Mouse (Mus musculus) midbrain, embryonic 11.5 days (tissue): ENCODE measurements at regions not wholly inside any gene's neighbourhood (a gene's known extent, or its start where the extent isn't known, plus 50 kb on each side); places are given as distances from the start of the nearest gene placed in this dataset.
"Not testable (repeated sequence)": the region's sequence is repeated elsewhere in the genome, so short reads cannot be mapped to it uniquely, and the experiment has no call there.

Experiments
- ATAC-seq: fragments of 200-750 bp; cut with Nextera tagmentation; 2 replicates; pipeline ENCODE4 v1.8.0; 2017; ENCODE audit warnings: moderate TSS enrichment, moderate library complexity; ENCODE audit not compliant: low FRiP score
- DNase-seq: peaks from one replicate; pipeline ENCODE4 v3.0.0; 2015; ENCODE audit warnings: low spot score; ENCODE audit errors: missing footprints
- H3K27ac ChIP-seq: fragments of 300-500 bp; sonication (generic); 2 replicates; pipeline ENCODE4 v1.5.1; 2014; ENCODE audit warnings: low read depth, low read length
- H3K27me3 ChIP-seq: fragments of 300-500 bp; sonication (generic); 2 replicates; pipeline ENCODE4 v1.6.1; 2014; ENCODE audit warnings: mild to moderate bottlenecking, low read length, moderate library complexity, mixed read lengths; ENCODE audit not compliant: control insufficient read depth, insufficient read depth
- H3K36me3 ChIP-seq: fragments of 300-500 bp; sonication (generic); 2 replicates; pipeline ENCODE4 v1.6.1; 2014; ENCODE audit warnings: mild to moderate bottlenecking, low read length, moderate library complexity, mixed read lengths; ENCODE audit not compliant: control insufficient read depth, insufficient read depth
- H3K4me1 ChIP-seq: fragments of 300-500 bp; sonication (generic); 2 replicates; pipeline ENCODE4 v1.6.1; 2014; ENCODE audit warnings: low read length; ENCODE audit not compliant: control insufficient read depth, insufficient read depth
- H3K4me2 ChIP-seq: fragments of 300-500 bp; sonication (generic); 2 replicates; pipeline ENCODE4 v1.6.1; 2014; ENCODE audit warnings: mild to moderate bottlenecking, moderate library complexity
- H3K4me3 ChIP-seq: fragments of 300-500 bp; sonication (generic); 2 replicates; pipeline ENCODE4 v1.5.1; 2014; ENCODE audit warnings: low read depth, low read length
- H3K9ac ChIP-seq: fragments of 300-500 bp; sonication (generic); 2 replicates; pipeline ENCODE4 v1.6.1; 2014; ENCODE audit warnings: low read length
- H3K9me3 ChIP-seq: fragments of 300-500 bp; sonication (generic); 2 replicates; pipeline ENCODE4 v1.6.1; 2016; ENCODE audit warnings: low read length; ENCODE audit not compliant: control insufficient read depth
- WGBS: fragments of 180-500 bp; shearing (Covaris S2); extraction: QIAGEN DNeasy Blood & Tissue Kit; methylation state at CpG from one replicate; pipeline ENCODE4 v1.1.7; 2014; 5-methylcytosine and 5-hydroxymethylcytosine counted together

DNA sequence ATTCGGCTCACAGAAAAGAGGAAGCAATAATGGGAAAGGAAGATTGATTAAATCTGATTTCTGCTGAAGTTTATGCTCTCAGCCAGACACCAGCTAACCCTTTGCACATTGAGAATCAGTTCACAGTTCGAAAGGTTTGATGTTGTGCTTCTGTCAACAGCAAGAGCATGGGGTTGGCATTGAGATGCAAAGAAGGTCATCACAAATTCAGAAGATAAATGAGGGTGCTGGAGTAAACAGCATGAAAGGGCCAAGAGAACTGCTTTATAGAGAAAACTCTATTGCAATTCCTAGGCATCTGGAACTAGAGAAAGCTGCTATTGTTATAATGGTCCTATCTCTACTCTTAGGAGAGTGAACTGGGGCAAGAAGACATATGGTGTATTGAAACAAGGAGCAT, 250.8 kb downstream of the Rab38 start:
- Histone ChIP-seq H3K9ac (no peak overlapping the region), H3K4me2 (no peak overlapping the region), H3K9me3 (no peaks in the 10 kb centered on the region), H3K27ac (no peak overlapping the region), H3K27me3 (no peaks in the 10 kb centered on the region), H3K4me1 (no peaks in the 10 kb centered on the region), H3K4me3 (no peak overlapping the region), H3K36me3 (no peaks in the 10 kb centered on the region)
- ATAC-seq: peak; percentile 62; the same call in 1 of the 2 replicates
- DNase-seq: peak; percentile 76
- 65% methylated on average over 2 of the region's 2 CpGs for WGBS

DNA sequence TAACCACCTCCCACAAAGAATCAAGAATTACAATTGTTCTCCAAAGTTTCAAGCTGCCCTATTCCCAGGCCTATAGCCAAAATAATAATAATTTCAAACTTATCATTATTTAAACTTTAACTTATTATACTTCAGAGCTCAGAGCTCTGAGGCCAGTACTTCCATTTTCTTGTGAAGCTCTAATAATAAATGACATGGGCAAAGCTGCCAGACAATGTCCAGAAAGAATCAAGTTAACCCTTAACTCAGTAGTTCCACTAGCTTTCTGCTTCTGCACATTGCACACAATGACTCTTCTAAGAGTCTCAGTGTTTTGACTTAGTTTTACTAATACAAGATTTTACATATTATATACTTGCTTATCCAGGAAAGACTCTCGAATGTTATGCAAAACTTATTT, 291.0 kb downstream of the Rab38 start:
- not testable (repeated sequence) for H3K9ac ChIP-seq, H3K4me1 ChIP-seq, H3K27me3 ChIP-seq, H3K9me3 ChIP-seq, H3K4me2 ChIP-seq, ATAC-seq, DNase-seq, H3K4me3 ChIP-seq, H3K36me3 ChIP-seq, H3K27ac ChIP-seq
- 84% methylated on average over 1 of the region's 1 CpGs for WGBS

DNA sequence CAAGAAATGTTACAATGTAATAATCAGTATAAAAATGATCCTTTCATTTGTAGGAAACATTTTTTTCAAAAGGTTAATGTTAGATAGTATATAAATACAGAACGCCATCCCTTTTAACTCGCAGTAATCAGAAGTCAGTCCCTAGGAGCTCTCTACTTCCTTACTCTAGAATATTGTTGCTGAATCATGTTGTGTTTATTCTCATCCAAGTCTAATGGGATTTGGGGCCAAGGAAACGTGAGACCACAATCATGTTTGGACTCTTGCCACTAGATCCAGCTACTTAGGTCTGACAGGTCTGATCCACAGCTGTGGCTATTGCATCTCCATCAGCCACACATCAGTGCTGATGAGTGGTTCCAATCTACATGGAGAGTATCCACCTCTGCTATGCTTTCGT, 304.4 kb downstream of the Rab38 start:
- Histone ChIP-seq H3K4me1 (no peaks in the 10 kb centered on the region), H3K27me3 (no peaks in the 10 kb centered on the region), H3K4me2 (no peak overlapping the region), H3K36me3 (no peaks in the 10 kb centered on the region), H3K9me3 (no peaks in the 10 kb centered on the region), H3K27ac (no peak overlapping the region), H3K4me3 (no peak overlapping the region), H3K9ac (no peak overlapping the region)
- WGBS: 91% methylated on average over 4 of the region's 4 CpGs
- no peak for ATAC-seq
- DNase-seq: no peak

DNA sequence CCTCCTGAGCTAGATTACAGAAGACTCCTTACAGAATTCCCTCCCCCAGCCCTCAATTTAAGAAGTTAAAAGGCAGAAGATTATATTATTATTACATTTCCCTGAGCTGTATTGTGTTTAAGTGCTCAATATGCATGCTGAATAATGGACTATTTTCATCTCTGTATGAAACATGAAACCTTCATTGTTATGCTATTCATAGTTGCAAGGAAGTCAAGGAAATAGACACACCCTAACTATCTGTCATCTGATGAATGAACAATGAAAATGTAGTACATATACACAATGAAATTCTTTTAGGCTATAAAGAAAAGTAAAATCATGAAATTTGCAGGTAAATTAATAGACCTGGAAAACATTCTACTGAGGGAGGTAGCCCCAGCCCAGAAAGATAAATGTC, 305.7 kb downstream of the Rab38 start:
- Histone ChIP-seq H3K4me3 (no peak overlapping the region), H3K27me3 (no peaks in the 10 kb centered on the region), H3K9me3 (no peaks in the 10 kb centered on the region), H3K4me2 (no peak overlapping the region), H3K9ac (no peak overlapping the region), H3K4me1 (no peaks in the 10 kb centered on the region), H3K36me3 (no peaks in the 10 kb centered on the region), H3K27ac (no peak overlapping the region)
- ATAC-seq: no peak
- no peak for DNase-seq

DNA sequence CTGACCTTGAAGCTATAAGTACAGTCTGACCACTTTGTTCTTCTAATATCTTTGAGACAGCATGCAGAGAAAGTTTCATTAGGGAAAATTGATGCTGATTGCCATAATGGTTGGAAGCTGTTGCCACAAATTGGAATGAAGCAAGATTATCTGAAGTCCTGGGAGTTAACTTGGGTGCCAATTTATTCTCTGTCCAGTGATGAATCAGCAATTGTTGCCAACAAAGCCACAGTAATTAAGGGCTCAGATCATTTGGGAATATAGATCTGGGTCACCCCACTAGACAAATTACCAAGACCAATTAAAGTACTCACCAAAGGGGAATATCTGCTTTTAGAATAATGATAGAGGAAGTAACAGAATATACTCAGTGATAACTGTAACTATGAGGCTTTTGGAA, 347.3 kb downstream of the Rab38 start:
- DNase-seq (no peak), ATAC-seq (no peak)

DNA sequence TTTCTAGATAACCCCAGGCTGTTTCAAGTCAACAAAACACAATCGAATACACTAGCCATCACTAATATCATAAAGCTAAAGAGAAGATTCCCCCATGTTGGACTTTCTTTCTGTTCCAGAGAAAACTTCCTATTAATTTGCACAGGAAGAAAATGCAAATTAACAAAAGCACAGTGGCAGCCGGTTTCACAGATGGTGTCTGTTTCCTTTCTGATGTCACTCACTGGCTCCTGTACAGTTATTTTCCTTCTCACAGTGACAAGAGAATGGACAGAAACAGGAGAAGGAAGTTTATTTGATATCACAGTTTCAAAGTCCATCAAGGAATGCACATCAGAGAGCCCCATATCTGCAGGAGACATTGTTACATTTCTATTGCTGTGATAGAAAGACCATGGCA, 352.8 kb downstream of the Rab38 start:
- ATAC-seq (no peak), DNase-seq (no peak)
- no peak overlapping the region for H3K27ac ChIP-seq
- WGBS: 92% methylated on average over 2 of the region's 2 CpGs
- H3K4me1 ChIP-seq: no peaks in the 10 kb centered on the region
- no peaks in the 10 kb centered on the region for H3K9me3 ChIP-seq
- no peak overlapping the region for H3K4me2 ChIP-seq
- no peak overlapping the region for H3K4me3 ChIP-seq
- no peaks in the 10 kb centered on the region for H3K36me3 ChIP-seq
- H3K27me3 ChIP-seq: no peaks in the 10 kb centered on the region
- H3K9ac ChIP-seq: no peak overlapping the region

More for the DNA sequence above, 347.3 kb downstream of the Rab38 start:
- Histone ChIP-seq H3K9ac (no peak overlapping the region), H3K4me1 (no peaks in the 10 kb centered on the region), H3K4me2 (no peak overlapping the region), H3K4me3 (no peak overlapping the region), H3K36me3 (no peaks in the 10 kb centered on the region), H3K27ac (no peak overlapping the region), H3K9me3 (no peaks in the 10 kb centered on the region), H3K27me3 (no peaks in the 10 kb centered on the region)

DNA sequence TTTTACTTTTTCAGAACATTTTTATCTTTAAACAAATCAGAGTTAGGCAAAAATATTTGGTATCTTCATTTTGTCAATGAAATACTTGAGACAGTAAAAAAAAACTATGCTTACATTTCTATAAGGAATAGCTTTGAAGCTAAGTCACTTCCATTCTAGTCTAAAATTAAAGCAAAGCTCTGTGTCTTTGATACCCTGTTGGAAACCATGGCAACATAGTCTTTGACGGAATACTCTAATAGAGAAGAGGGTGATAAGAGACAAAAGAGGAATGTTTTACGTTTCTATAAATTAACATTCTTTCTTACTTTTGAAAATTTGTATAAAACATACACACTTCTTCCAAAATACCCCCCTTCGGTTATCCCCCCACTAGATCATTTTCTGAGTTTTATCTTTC, 378.1 kb downstream of the Rab38 start:
- 59% methylated on average over 3 of the region's 3 CpGs for WGBS
- Histone ChIP-seq H3K27ac (no peak overlapping the region), H3K4me2 (no peak overlapping the region), H3K27me3 (no peaks in the 10 kb centered on the region), H3K4me1 (no peaks in the 10 kb centered on the region), H3K36me3 (no peaks in the 10 kb centered on the region), H3K4me3 (no peak overlapping the region), H3K9ac (no peak overlapping the region), H3K9me3 (no peaks in the 10 kb centered on the region)
- no peak for DNase-seq
- 0 out of 2 replicates have a peak, but pooled peaks have one; percentile 65 for ATAC-seq

DNA sequence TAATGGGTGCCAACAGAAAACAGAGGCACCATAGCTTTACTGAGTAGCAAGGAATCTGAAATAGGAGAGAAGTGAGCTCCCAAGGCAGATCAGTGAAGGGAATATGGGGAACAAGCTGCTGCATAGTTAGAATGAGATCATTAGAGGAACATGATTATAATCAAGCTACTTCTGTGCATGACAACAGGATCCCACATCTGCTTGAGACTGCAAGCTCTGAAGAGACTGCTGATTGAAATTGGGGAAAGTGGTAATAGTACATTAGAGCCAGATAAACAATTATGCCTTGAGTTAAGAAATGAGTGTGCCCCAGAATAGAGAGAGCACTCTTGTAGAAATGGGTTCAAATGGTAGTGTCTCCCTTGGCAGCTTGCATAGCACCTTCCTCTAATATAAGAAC, 380.1 kb downstream of the Rab38 start:
- H3K4me1 ChIP-seq: no peaks in the 10 kb centered on the region
- no peaks in the 10 kb centered on the region for H3K9me3 ChIP-seq
- no peak overlapping the region for H3K4me3 ChIP-seq
- H3K4me2 ChIP-seq: no peak overlapping the region
- H3K27ac ChIP-seq: no peak overlapping the region
- DNase-seq (no peak), ATAC-seq (no peak)
- H3K36me3 ChIP-seq: no peaks in the 10 kb centered on the region
- no peak overlapping the region for H3K9ac ChIP-seq
- no peaks in the 10 kb centered on the region for H3K27me3 ChIP-seq

DNA sequence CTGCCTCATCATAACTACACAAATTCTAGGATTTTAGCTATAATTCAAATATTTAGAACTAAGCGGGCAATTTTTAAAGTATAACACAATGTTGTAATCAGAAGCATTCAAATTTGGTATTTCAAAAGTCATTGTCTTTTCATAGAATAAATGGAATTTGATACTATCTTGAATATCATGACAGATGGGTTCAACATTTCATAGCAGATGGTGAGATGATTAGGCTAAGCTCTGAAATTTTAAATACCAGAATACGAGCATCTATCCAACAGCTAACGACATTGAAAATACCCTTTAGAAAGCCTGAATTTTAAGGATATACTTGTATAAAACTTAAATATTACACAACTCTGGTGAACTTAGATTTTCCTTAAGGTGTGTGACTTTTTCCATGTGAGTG, 390.1 kb downstream of the Rab38 start:
- Histone ChIP-seq H3K4me3 (no peak overlapping the region), H3K36me3 (no peaks in the 10 kb centered on the region), H3K4me1 (no peaks in the 10 kb centered on the region), H3K27me3 (no peaks in the 10 kb centered on the region), H3K27ac (no peak overlapping the region), H3K9me3 (no peaks in the 10 kb centered on the region), H3K9ac (no peak overlapping the region), H3K4me2 (no peak overlapping the region)
- no peak for DNase-seq
- 92% methylated on average over 3 of the region's 3 CpGs for WGBS
- no peak for ATAC-seq

DNA sequence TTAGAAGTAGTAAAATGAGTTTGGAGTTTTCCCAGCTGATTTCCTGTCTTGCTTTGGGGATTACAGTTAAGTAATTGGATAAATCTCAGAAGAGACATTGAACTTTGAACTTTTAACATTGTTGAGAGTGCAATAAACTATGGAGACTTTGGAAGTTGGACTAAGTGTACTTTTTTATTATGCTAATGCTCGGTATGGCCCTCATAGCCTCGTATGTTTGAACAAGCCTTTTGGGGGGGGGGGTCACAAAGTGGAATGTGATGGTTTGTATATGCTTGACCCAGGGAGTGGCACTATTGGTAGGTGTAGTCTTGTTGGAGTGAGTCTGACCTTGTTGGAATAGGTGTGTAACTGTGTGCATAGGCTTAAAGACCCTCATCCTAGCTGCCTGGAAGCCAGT, 396.4 kb downstream of the Rab38 start:
- no peak for ATAC-seq
- DNase-seq: no peak
- 85% methylated on average over 2 of the region's 2 CpGs for WGBS
- Histone ChIP-seq H3K4me3 (no peak overlapping the region), H3K9me3 (no peaks in the 10 kb centered on the region), H3K4me2 (no peak overlapping the region), H3K9ac (no peak overlapping the region), H3K36me3 (no peaks in the 10 kb centered on the region), H3K27me3 (no peaks in the 10 kb centered on the region), H3K27ac (no peak overlapping the region), H3K4me1 (no peaks in the 10 kb centered on the region)
